ENCODE assay signal across 7 mouse cellular contexts in the genomic region with DNA sequence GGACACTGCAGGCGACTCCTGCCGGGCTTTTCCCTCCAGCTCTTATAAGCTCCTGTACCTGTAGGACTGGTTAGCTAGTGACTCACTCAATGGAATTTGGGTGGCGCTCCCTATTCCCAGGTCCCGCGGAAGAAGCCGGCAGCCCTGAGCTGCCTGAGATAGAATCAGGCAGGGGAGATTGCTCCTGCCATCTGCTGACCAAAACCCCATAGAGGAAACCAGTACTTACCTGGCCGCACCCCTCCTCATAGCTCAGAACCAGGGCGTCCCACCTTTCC. TPM values are rescaled to one million over a fixed set of nuclear protein-coding genes. Genes with fewer than 3 reads are reported as not detected.
DNase-seq lines count a peak whose midpoint lies in the region; ATAC-seq and TF ChIP-seq lines count a peak whose summit lies in the region.

Gene Tacstd2, minus strand, starts transcription at position 20 of the 278 bp plus-strand sequence.

- H3K36me3 ChIP-seq in forebrain, embryonic 11.5 days (ENCODE audit: control insufficient read depth, insufficient read depth, low read length), result no peaks in the 10 kb centered on the region
- no peaks in the 10 kb centered on the region for H3K36me3 ChIP-seq in midbrain, embryonic 11.5 days (ENCODE audit: control insufficient read depth, insufficient read depth, low read length)

- 2% methylated on average over 8 of the region's 8 CpGs for WGBS in forebrain, embryonic 11.5 days
- 2% methylated on average over 8 of the region's 8 CpGs for WGBS in midbrain, embryonic 11.5 days

- TF ChIP-seq CTCF in bone marrow macrophage, adult 2 months (IDR thresholded peaks at IDR 0.05; ENCODE audit: low read depth, low read length), result no peak

- peak within 1 kb of the TSS; percentile 65 for H3K4me2 ChIP-seq in forebrain, embryonic 11.5 days (ENCODE audit: low read depth, low read length, severe bottlenecking)
- H3K4me2 ChIP-seq in midbrain, embryonic 11.5 days, result peak within 1 kb of the TSS; percentile 68

- H3K27me3 ChIP-seq in forebrain, embryonic 11.5 days (ENCODE audit: control insufficient read depth, insufficient read depth, low read length), result peaks cover 49% of the 10 kb centered on the region
- peaks cover 49% of the 10 kb centered on the region for H3K27me3 ChIP-seq in midbrain, embryonic 11.5 days (ENCODE audit: control insufficient read depth, insufficient read depth, low read length)

- ATAC-seq in forebrain, embryonic 11.5 days (replicated peaks; ENCODE audit: low FRiP score), result 0 out of 2 replicates have a peak, but pooled peaks have one; percentile 12
- ATAC-seq in midbrain, embryonic 11.5 days (ENCODE audit: low FRiP score), result no peak

- DNase-seq in forebrain, embryonic 11.5 days (ENCODE audit: low spot score), result no peak
- peak; percentile 49 for DNase-seq in kidney, postnatal 10 days
- DNase-seq in midbrain, embryonic 11.5 days (ENCODE audit: low spot score, missing footprints), result no peak
- DNase-seq in gastrocnemius, postnatal 25 days, result no peak
- DNase-seq in Muller cell, postnatal 12 days (ENCODE audit: inconsistent ontology term), result no peak
- no peak for DNase-seq in left cerebral cortex, adult 9 months (ENCODE audit: low spot score in 2 of 2)

- no peak within 1 kb of the TSS for H3K27ac ChIP-seq in bone marrow macrophage, adult 2 months (ENCODE audit: insufficient read depth, low read depth, low read length)
- H3K27ac ChIP-seq in forebrain, embryonic 11.5 days (ENCODE audit: low read depth, low read length), result no peak within 1 kb of the TSS
- H3K27ac ChIP-seq in midbrain, embryonic 11.5 days (ENCODE audit: low read depth, low read length), result no peak within 1 kb of the TSS

- H3K4me1 ChIP-seq in bone marrow macrophage, adult 2 months (ENCODE audit: control insufficient read depth, insufficient read depth, low read length), result peaks cover 5% of the 10 kb centered on the region
- peaks cover 2% of the 10 kb centered on the region; the same call in 1 of the 2 replicates for H3K4me1 ChIP-seq in forebrain, embryonic 11.5 days (replicated peaks; ENCODE audit: control insufficient read depth, insufficient read depth, low read length)
- H3K4me1 ChIP-seq in midbrain, embryonic 11.5 days (ENCODE audit: control insufficient read depth, insufficient read depth, low read length), result peaks cover 9% of the 10 kb centered on the region

- no peak for TF ChIP-seq POLR2A in bone marrow macrophage, adult 2 months (IDR thresholded peaks at IDR 0.05; ENCODE audit: borderline replicate concordance, low read depth, low read length)

- peak within 1 kb of the TSS; percentile 15; the same call in 1 of the 2 replicates for H3K4me3 ChIP-seq in bone marrow macrophage, adult 2 months (ENCODE audit: insufficient read depth, low read length)
- H3K4me3 ChIP-seq in forebrain, embryonic 11.5 days (ENCODE audit: low read depth, low read length), result peak within 1 kb of the TSS; percentile 34
- peak within 1 kb of the TSS; percentile 37 for H3K4me3 ChIP-seq in midbrain, embryonic 11.5 days (ENCODE audit: low read depth, low read length)

- H3K9ac ChIP-seq in forebrain, embryonic 11.5 days (ENCODE audit: low read length), result no peak within 1 kb of the TSS
- no peak within 1 kb of the TSS for H3K9ac ChIP-seq in midbrain, embryonic 11.5 days (ENCODE audit: low read length)

- H3K9me3 ChIP-seq in forebrain, embryonic 11.5 days (ENCODE audit: control insufficient read depth, low read length), result no peaks in the 10 kb centered on the region
- H3K9me3 ChIP-seq in midbrain, embryonic 11.5 days (ENCODE audit: control insufficient read depth, low read length), result no peaks in the 10 kb centered on the region

RNA-seq across cellular contexts. Expression of gene Tacstd2, which starts in this region (rescaled TPM):
- 0.32 TPM in 1 of 2 replicates, not detected in the other for polyA plus RNA-seq in bone marrow macrophage, adult 2 months (2012; ENCODE audit: insufficient read depth, insufficient read length, missing spikeins)
- 5.4 and 7.0 TPM in 2 replicates for polyA plus RNA-seq in forebrain, embryonic 11.5 days (2014; fragmentation: Nextera tagmentation; extraction: Ambion mirVana)
- polyA plus RNA-seq in midbrain, embryonic 11.5 days (2014; fragmentation: Nextera tagmentation; extraction: Ambion mirVana), result 3.9 and 4.0 TPM in 2 replicates
- not detected for total RNA-seq in gastrocnemius, postnatal 25 days (2021)
